ENCODE assay signal across 8 mouse cellular contexts in the genomic region with DNA sequence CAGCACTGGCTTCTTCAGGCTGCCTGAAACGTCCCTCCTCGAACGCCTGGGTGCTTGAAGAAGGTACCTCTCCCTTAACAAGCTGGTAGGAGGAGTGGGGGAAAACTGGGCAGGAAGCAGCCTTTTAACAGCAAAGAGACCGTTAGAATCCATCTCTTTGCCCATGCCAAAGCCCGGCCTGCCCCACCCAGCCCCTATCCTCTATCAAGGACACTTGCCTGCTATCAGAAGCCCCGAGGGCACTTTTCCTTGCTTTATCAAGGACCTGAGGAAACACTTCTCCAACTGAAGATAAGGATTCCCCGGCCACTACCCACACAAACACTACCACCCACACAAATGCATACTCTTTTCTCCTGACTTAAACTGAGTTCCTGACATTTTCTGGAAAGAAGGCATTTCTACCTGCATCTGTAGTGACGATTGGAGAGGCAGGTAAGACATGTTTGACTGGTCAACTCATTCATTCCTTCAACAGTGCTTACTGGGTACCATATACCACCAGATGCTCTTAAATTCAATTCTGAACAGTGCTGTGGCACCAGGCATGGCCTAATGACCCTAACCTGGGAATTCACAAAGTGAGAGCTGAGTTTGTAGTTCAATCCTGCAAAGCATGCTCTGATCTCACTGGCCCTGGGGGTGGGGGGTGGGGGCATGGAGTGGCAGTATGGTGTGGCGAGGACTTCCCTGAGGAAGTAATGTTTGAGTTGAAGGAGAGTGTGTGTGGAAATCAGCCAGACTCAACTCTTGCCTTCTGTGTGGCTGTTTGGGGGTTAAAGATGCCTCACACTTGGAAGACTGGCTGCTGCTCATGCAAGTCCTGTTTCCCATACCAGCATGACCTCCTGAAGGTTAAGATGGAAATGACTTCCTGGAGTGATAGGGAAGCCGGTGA. TPM values are rescaled to one million over a fixed set of nuclear protein-coding genes. Genes with fewer than 3 reads are reported as not detected.
DNase-seq lines count a peak whose midpoint lies in the region; ATAC-seq lines count a peak whose summit lies in the region.

A gene (plus strand): TSS at position 338 of the 898 bp plus-strand sequence.

- DNase-seq in layer of hippocampus, adult 8-10 months (ENCODE audit: low spot score in 2 of 2), result no peak
- DNase-seq in layer of hippocampus, adult 11-12 months (ENCODE audit: low spot score), result no peak
- DNase-seq in liver, result peak; percentile 92
- DNase-seq in spleen, postnatal 10 days (ENCODE audit: low spot score in 2 of 2), result peak; percentile 58 to 60
- DNase-seq in embryo, embryonic 10.5 days (ENCODE audit: low spot score), result no peak

- H3K4me3 ChIP-seq in embryonic facial prominence, embryonic 13.5 days, result no peak within 1 kb of the TSS

- H3K4me1 ChIP-seq in embryonic facial prominence, embryonic 13.5 days, result no peaks in the 10 kb centered on the region

- no peaks in the 10 kb centered on the region for H3K9me3 ChIP-seq in embryonic facial prominence, embryonic 13.5 days

- ATAC-seq in embryonic facial prominence, embryonic 13.5 days (ENCODE audit: insufficient number of reproducible peaks, insufficient read depth, low FRiP score, low TSS enrichment, low read depth), result no peak
- ATAC-seq in hematopoietic stem cell, adult 5-6 weeks (replicated peaks in 1 of 2; ENCODE audit: insufficient read depth in 1 of 2, low FRiP score in 2 of 2, low TSS enrichment in 1 of 2, low read depth in 1 of 2, poor library complexity in 2 of 2, severe bottlenecking in 2 of 2), result peak in 1 of 2 experiments; percentile 27; a peak in 1 of 4 replicates
- ATAC-seq in cerebellum, adult (ENCODE audit: insufficient number of reproducible peaks, low FRiP score, low TSS enrichment), result no peak

- 66% methylated on average over 10 of the region's 10 CpGs for WGBS in embryonic facial prominence, embryonic 13.5 days

- no peak within 1 kb of the TSS for H3K27ac ChIP-seq in embryonic facial prominence, embryonic 13.5 days

- H3K27me3 ChIP-seq in embryonic facial prominence, embryonic 13.5 days, result no peaks in the 10 kb centered on the region

- H3K9ac ChIP-seq in embryonic facial prominence, embryonic 13.5 days, result no peak within 1 kb of the TSS

- H3K36me3 ChIP-seq in embryonic facial prominence, embryonic 13.5 days, result no peaks in the 10 kb centered on the region

- H3K4me2 ChIP-seq in embryonic facial prominence, embryonic 13.5 days, result no peak within 1 kb of the TSS

RNA-seq across cellular contexts. Expression of the gene that starts here (rescaled TPM):
- 10 to 100 TPM; 16.1 to 29.7 (median 21.3) TPM for total RNA-seq in layer of hippocampus, adult 8-10 months (2022)
- 13.0 and 14.0 TPM in 2 replicates for polyA plus RNA-seq in embryonic facial prominence, embryonic 13.5 days (2015; fragmentation: Nextera tagmentation; extraction: Ambion mirVana)
- 803 and 858 TPM in 2 replicates for total RNA-seq in hematopoietic stem cell, adult 5-6 weeks (2017)

Comparison
In these comparisons a context has a peak if more than half of its experiments do, and no peak if none do; other contexts are left out.
1. RNA of the gene that starts here (total RNA-seq): 803 to 858 TPM in hematopoietic stem cell, adult 5-6 weeks; 16.1 to 29.7 TPM in layer of hippocampus, adult 8-10 months; every median in the first group is over 10 times any median in the second.
2. DNase-seq: peak in liver (single experiment) and spleen, postnatal 10 days (2 of 2); none in layer of hippocampus, adult 8-10 months (0 of 2), layer of hippocampus, adult 11-12 months (single experiment) and embryo, embryonic 10.5 days (single experiment).